In genomic region chr6:135047276-135047675, GRCm38 (mm10) we compare ENCODE assay signal across 23 mouse cellular contexts. TPM values are rescaled to one million over a fixed set of nuclear protein-coding genes. Genes with fewer than 3 reads are reported as not detected.
DNase-seq lines count a peak whose midpoint lies in the region; ATAC-seq and TF ChIP-seq lines count a peak whose summit lies in the region.
"Had no signal": no experiment of that assay in that cellular context is flagged by ENCODE, and none has a peak within 500 bp of the region (broad histone marks: within the 10 kb centered on the region; RNA-seq: fewer than 3 reads in every experiment).

No protein-coding gene starts in this region.

- no peak overlapping the region for H3K27ac ChIP-seq in stomach, embryonic 15.5 days
- H3K27ac ChIP-seq in stomach, postnatal 0 days (replicated peaks), result no peak overlapping the region
- H3K27ac ChIP-seq in heart, embryonic 11.5 days (ENCODE audit: low read depth, low read length), result no peak overlapping the region
- H3K27ac ChIP-seq: embryonic facial prominence, embryonic 10.5 days; embryonic facial prominence, embryonic 12.5 days; forebrain, embryonic 13.5 days; forebrain, embryonic 15.5 days had no signal

- H3K36me3 ChIP-seq in splenic B cell, adult 2 months (ENCODE audit: control insufficient read depth, insufficient read depth, low read length, poor library complexity, severe bottlenecking), result no peaks in the 10 kb centered on the region
- H3K36me3 ChIP-seq in stomach, embryonic 15.5 days, result no peaks in the 10 kb centered on the region
- H3K36me3 ChIP-seq in stomach, postnatal 0 days (ENCODE audit: control insufficient read depth, insufficient read depth, low read length), result no peaks in the 10 kb centered on the region
- H3K36me3 ChIP-seq in heart, embryonic 11.5 days (ENCODE audit: control insufficient read depth, insufficient read depth, low read length), result no peaks in the 10 kb centered on the region
- H3K36me3 ChIP-seq: embryonic facial prominence, embryonic 10.5 days; embryonic facial prominence, embryonic 12.5 days; forebrain, embryonic 15.5 days had no signal

- no peak for TF ChIP-seq CTCF in stomach, postnatal 0 days (IDR thresholded peaks at IDR 0.05; ENCODE audit: low read depth)
- TF ChIP-seq CTCF in lung, adult 2 months (IDR thresholded peaks at IDR 0.05; ENCODE audit: insufficient read depth, low read length), result no peak

- no peak overlapping the region for H3K4me3 ChIP-seq in stomach, embryonic 15.5 days (replicated peaks)
- no peak overlapping the region for H3K4me3 ChIP-seq in stomach, postnatal 0 days (ENCODE audit: low read depth, low read length)
- no peak overlapping the region for H3K4me3 ChIP-seq in lung, adult 2 months (replicated peaks; ENCODE audit: extremely low read depth, low read depth, low read length)
- H3K4me3 ChIP-seq in heart, embryonic 11.5 days (ENCODE audit: low read depth, low read length), result no peak overlapping the region
- H3K4me3 ChIP-seq: embryonic facial prominence, embryonic 10.5 days; embryonic facial prominence, embryonic 12.5 days; forebrain, embryonic 13.5 days; forebrain, embryonic 15.5 days had no signal

- H3K9me3 ChIP-seq in stomach, embryonic 15.5 days, result no peaks in the 10 kb centered on the region
- no peaks in the 10 kb centered on the region for H3K9me3 ChIP-seq in stomach, postnatal 0 days (ENCODE audit: control insufficient read depth, low read length)
- H3K9me3 ChIP-seq in heart, embryonic 11.5 days (replicated peaks; ENCODE audit: control insufficient read depth, low read length), result no peaks in the 10 kb centered on the region
- H3K9me3 ChIP-seq: embryonic facial prominence, embryonic 10.5 days; embryonic facial prominence, embryonic 12.5 days; forebrain, embryonic 13.5 days; forebrain, embryonic 15.5 days had no signal

- ATAC-seq in CD4-positive, CD25-positive, alpha-beta regulatory T cell, adult 4 months, result peak; percentile 49
- ATAC-seq in stomach, embryonic 15.5 days (ENCODE audit: insufficient read depth, low FRiP score, low read depth), result peak; percentile 63; the same call in 1 of the 2 replicates
- ATAC-seq in stomach, postnatal 0 days (ENCODE audit: low FRiP score, low TSS enrichment), result peak; percentile 65
- no peak for ATAC-seq in heart, embryonic 11.5 days (replicated peaks; ENCODE audit: insufficient number of reproducible peaks, low FRiP score, low TSS enrichment)
- ATAC-seq: forebrain, embryonic 13.5 days; forebrain, embryonic 15.5 days; forebrain, postnatal 0 days had no signal

- H3K9ac ChIP-seq in stomach, embryonic 15.5 days, result no peak overlapping the region
- no peak overlapping the region for H3K9ac ChIP-seq in stomach, postnatal 0 days (ENCODE audit: low read length)
- no peak overlapping the region for H3K9ac ChIP-seq in heart, embryonic 11.5 days (ENCODE audit: low read depth, low read length)
- H3K9ac ChIP-seq: embryonic facial prominence, embryonic 12.5 days; forebrain, embryonic 13.5 days; forebrain, embryonic 15.5 days; forebrain, postnatal 0 days had no signal

- H3K27me3 ChIP-seq in splenic B cell, adult 2 months (ENCODE audit: control insufficient read depth, insufficient read depth, low read length, poor library complexity, severe bottlenecking), result no peaks in the 10 kb centered on the region
- no peaks in the 10 kb centered on the region for H3K27me3 ChIP-seq in stomach, embryonic 15.5 days (replicated peaks)
- H3K27me3 ChIP-seq in stomach, postnatal 0 days (ENCODE audit: control insufficient read depth, insufficient read depth, low read length), result no peaks in the 10 kb centered on the region
- 0 out of 2 replicates have a peak, but pooled peaks cover 3% of the 10 kb centered on the region for H3K27me3 ChIP-seq in heart, embryonic 11.5 days (ENCODE audit: control insufficient read depth, insufficient read depth, low read length)
- H3K27me3 ChIP-seq: forebrain, embryonic 15.5 days had no signal

- no peak for TF ChIP-seq POLR2A in lung, adult 2 months (IDR thresholded peaks at IDR 0.05; ENCODE audit: borderline replicate concordance, extremely low read depth, low read depth, low read length)

- WGBS in stomach, embryonic 15.5 days, result 49% methylated on average over 9 of the region's 9 CpGs
- WGBS in stomach, postnatal 0 days, result 42% methylated on average over 9 of the region's 9 CpGs
- WGBS in lung, adult 2 months, result 62% methylated on average over 9 of the region's 9 CpGs
- 68% methylated on average over 9 of the region's 9 CpGs for WGBS in heart, embryonic 11.5 days (ENCODE audit: insufficient replicate concordance)

- DNase-seq in splenic B cell, adult 2 months (ENCODE audit: low read depth, low spot score), result peak; percentile 12
- DNase-seq in stomach, postnatal 0 days (ENCODE audit: low spot score), result peak; percentile 64
- DNase-seq in cerebellum, postnatal 4 days (ENCODE audit: low spot score in 2 of 2), result no peak
- DNase-seq in lung, adult 2 months, result no peak
- DNase-seq in layer of hippocampus, postnatal 14 days (ENCODE audit: low spot score in 2 of 2), result no peak
- DNase-seq: adrenal gland, adult 2 months; adrenal gland, postnatal 10 days; adrenal gland, postnatal 25 days; cerebellum, adult 11 months; cerebellum, adult 18-20 months; cerebellum, adult 8-10 months; cerebellum, adult 9-11 months; cerebellum, postnatal 14 days; cerebellum, postnatal 36 days; forebrain, postnatal 0 days had no signal

- no peak overlapping the region for H3K4me2 ChIP-seq in stomach, embryonic 15.5 days
- H3K4me2 ChIP-seq in stomach, postnatal 0 days (replicated peaks; ENCODE audit: low read depth), result no peak overlapping the region
- H3K4me2 ChIP-seq in heart, embryonic 11.5 days, result no peak overlapping the region
- H3K4me2 ChIP-seq: embryonic facial prominence, embryonic 12.5 days; forebrain, embryonic 13.5 days; forebrain, embryonic 15.5 days had no signal

- H3K4me1 ChIP-seq in stomach, embryonic 15.5 days, result no peaks in the 10 kb centered on the region
- no peaks in the 10 kb centered on the region for H3K4me1 ChIP-seq in stomach, postnatal 0 days (replicated peaks; ENCODE audit: control insufficient read depth, insufficient read depth)
- peaks cover 4% of the 10 kb centered on the region for H3K4me1 ChIP-seq in lung, adult 2 months (ENCODE audit: control insufficient read depth, insufficient read depth, low read length)
- H3K4me1 ChIP-seq in heart, embryonic 11.5 days (ENCODE audit: control insufficient read depth, insufficient read depth, low read length), result no peaks in the 10 kb centered on the region
- H3K4me1 ChIP-seq: forebrain, embryonic 13.5 days; forebrain, embryonic 15.5 days had no signal

- no peak for TF ChIP-seq EP300 in stomach, postnatal 0 days (optimal IDR thresholded peaks at IDR 0.05)

RNA-seq across cellular contexts. Expression of gene Gprc5a, which starts 18.2 kb away (rescaled TPM):
- polyA plus RNA-seq in CD4-positive, CD25-positive, alpha-beta regulatory T cell, adult 4 months (2017; shearing (Covaris generic)), result under 1 TPM; 0.55 to 0.67 TPM
- polyA plus RNA-seq in stomach, embryonic 15.5 days (2015; fragmentation: Nextera tagmentation; extraction: Ambion mirVana), result 12.2 and 13.9 TPM in 2 replicates
- polyA plus RNA-seq in stomach, postnatal 0 days (2015; fragmentation: Nextera tagmentation; extraction: Ambion mirVana), result 9.8 and 13.5 TPM in 2 replicates
- polyA plus RNA-seq in lung, adult 2 months (2012; rRNA removed), result 281 and 352 TPM in 2 replicates
- under 1 TPM in 1 of 2 experiments, not detected in 1; 0.17 TPM for total RNA-seq in layer of hippocampus, postnatal 14 days (2021)
- 3.4 and 4.3 TPM in 2 replicates for polyA plus RNA-seq in heart, embryonic 11.5 days (2014; fragmentation: Nextera tagmentation; extraction: Ambion mirVana)
- total RNA-seq: MEL had no signal

RNA-seq across cellular contexts. Expression of gene Ddx47, which starts 35.9 kb away (rescaled TPM):
- 100 to 1,000 TPM; 167 to 189 TPM for polyA plus RNA-seq in CD4-positive, CD25-positive, alpha-beta regulatory T cell, adult 4 months (2017; shearing (Covaris generic))
- polyA plus RNA-seq in stomach, embryonic 15.5 days (2015; fragmentation: Nextera tagmentation; extraction: Ambion mirVana), result 98.2 and 99.2 TPM in 2 replicates
- 46.0 and 47.7 TPM in 2 replicates for polyA plus RNA-seq in stomach, postnatal 0 days (2015; fragmentation: Nextera tagmentation; extraction: Ambion mirVana)
- 35.8 and 55.7 TPM in 2 replicates for polyA plus RNA-seq in lung, adult 2 months (2012; rRNA removed)
- 10 to 100 TPM; 54.4 to 55.3 TPM for total RNA-seq in layer of hippocampus, postnatal 14 days (2021)
- polyA plus RNA-seq in heart, embryonic 11.5 days (2014; fragmentation: Nextera tagmentation; extraction: Ambion mirVana), result 74.6 and 78.3 TPM in 2 replicates

Comparison
In these comparisons a context has a peak if more than half of its experiments do, and no peak if none do; other contexts are left out.
1. DNase-seq: peak in splenic B cell, adult 2 months (single experiment) and stomach, postnatal 0 days (single experiment); none in cerebellum, postnatal 4 days (0 of 2), lung, adult 2 months (single experiment) and layer of hippocampus, postnatal 14 days (0 of 2).
2. RNA of gene Gprc5a, which starts 18.2 kb away (polyA plus RNA-seq): 281 to 352 TPM in lung, adult 2 months; 12.2 to 13.9 TPM in stomach, embryonic 15.5 days, 9.8 to 13.5 TPM in stomach, postnatal 0 days, 3.4 to 4.3 TPM in heart, embryonic 11.5 days and 0.55 to 0.67 TPM in CD4-positive, CD25-positive, alpha-beta regulatory T cell, adult 4 months; every median in the first group is over 10 times any median in the second.